Mouse (Mus musculus): Measurements from ENCODE around the gene Lrrc8d. TPM values are rescaled to one million over a fixed set of nuclear protein-coding genes. Genes with fewer than 3 reads are reported as not detected.

The Lrrc8d gene
- polyA plus RNA-seq, 1 experiment = 30.2 TPM

DNA sequence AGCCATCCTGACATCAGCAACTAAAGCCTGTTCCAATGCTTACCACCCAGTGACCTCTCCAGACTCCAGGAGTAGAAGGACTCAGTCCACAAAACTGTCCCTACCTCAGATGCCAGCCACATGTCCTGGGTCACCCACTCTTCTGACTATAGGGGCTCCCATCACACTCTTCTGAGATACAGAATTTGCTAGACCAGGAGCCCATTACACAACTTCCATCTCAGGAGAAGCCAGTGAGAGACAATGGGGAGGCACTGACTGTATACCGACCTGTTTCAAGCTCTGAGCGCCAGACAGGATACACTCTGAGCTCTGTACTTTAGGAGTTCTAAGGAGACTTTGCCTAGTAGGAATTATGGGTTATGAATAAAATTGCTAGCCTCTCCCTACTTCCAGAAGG is 30.7 kb upstream of the Lrrc8d start:
- Histone ChIP-seq H3K4me3 (ENCODE audit: insufficient read depth, low read length) (no peak overlapping the region), H3K27ac (ENCODE audit: insufficient read depth, low read length) (no peak overlapping the region), H3K4me1 (ENCODE audit: control insufficient read depth, insufficient read depth, low read length) (peaks cover 7% of the 10 kb centered on the region)
- TF ChIP-seq POLR2A (IDR thresholded peaks at IDR 0.05; ENCODE audit: low read depth, low read length) (no peak), CTCF (IDR thresholded peaks at IDR 0.05; ENCODE audit: borderline replicate concordance, insufficient read depth, low read length) (no peak)

DNA sequence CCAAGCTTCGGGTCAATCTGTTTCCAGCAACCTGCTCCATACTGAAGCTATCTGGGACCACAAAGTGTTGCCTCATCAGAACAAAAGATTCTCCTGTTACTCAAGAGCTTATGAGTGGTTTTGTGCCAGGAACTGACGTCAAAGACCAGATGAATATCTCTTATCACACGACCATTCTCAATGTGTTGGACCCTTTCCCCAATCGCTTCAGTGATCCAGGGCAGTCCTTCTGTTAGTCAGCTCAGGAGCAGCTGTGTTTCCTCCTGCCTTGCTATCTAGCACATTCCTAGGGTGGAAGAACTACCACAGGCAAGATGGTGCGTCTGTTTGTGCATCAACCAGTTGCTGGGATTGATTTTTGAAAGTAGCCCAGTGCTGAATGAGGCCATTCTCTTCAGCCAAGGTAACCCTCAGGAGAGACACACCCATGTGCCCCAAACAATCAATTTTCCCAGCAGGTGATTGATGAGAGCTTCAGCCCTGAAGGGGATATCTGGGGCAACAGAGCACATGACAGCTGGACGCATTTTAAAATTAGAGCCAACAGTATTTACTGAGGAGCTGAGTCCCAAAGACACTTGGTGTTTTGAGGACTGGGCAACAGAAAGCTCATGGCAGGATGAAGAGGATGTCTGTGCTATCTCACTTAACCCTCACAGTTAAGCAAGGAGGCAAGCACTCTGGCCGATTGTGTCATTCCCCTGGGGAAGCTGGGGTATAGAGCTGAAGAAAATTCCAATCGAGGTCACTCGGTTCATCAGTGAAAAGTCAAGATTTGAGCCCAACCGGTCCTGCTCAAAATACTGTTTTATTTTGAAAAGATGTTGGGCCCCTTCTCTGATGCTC is 30.0 kb upstream of the Lrrc8d start:
- Histone ChIP-seq H3K27ac (ENCODE audit: insufficient read depth, low read length) (peak overlapping the region; percentile 45; the same call in 1 of the 2 replicates), H3K4me1 (ENCODE audit: control insufficient read depth, insufficient read depth, low read length) (peaks cover 7% of the 10 kb centered on the region), H3K4me3 (ENCODE audit: insufficient read depth, low read length) (no peak overlapping the region)
- TF ChIP-seq CTCF (IDR thresholded peaks at IDR 0.05; ENCODE audit: borderline replicate concordance, insufficient read depth, low read length) = no peak
- TF ChIP-seq POLR2A (IDR thresholded peaks at IDR 0.05; ENCODE audit: low read depth, low read length) = no peak

DNA sequence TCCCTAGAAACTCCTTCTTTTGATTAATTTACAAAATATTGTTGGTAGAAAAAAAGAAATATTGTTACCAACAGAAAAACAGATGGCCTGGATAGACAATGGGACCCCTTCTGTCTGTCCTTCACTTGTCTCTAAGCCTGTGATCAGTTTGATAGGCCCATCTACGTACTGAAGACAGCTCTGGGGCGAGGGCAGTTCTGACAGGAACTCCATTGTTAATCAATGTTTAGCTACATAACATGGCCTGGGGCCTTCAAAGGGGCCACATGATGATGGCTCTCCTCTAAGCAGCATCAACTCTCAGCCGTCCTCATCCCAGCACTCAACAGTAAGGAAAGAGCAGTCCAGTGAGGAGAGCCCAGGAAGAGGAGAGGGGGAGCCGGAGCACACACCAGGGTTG is 27.4 kb upstream of the Lrrc8d start:
- no peak overlapping the region for H3K4me3 ChIP-seq (ENCODE audit: insufficient read depth, low read length)
- peaks cover 10% of the 10 kb centered on the region for H3K4me1 ChIP-seq (ENCODE audit: control insufficient read depth, insufficient read depth, low read length)
- no peak for TF ChIP-seq CTCF (IDR thresholded peaks at IDR 0.05; ENCODE audit: borderline replicate concordance, insufficient read depth, low read length)
- no peak for TF ChIP-seq POLR2A (IDR thresholded peaks at IDR 0.05; ENCODE audit: low read depth, low read length)
- H3K27ac ChIP-seq (ENCODE audit: insufficient read depth, low read length) = no peak overlapping the region

DNA sequence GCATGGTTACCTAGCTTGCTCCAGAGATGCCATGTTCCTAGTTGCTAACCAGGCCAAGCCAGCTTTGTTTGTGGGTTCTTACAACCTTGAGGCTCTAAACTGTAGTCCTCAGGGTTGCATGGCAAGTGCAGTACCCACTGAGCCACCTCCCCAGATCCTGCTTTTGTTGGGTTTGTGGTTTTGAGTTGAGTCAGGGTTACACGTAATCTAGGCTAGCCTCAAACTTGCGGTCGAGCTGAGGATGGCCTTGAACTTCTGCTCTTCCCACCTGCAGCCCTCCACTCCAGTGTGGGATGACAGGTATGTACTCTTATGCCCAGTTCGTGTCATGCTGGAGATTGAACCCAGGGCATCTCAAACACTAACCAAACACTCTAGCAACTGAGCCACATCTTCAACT is 24.3 kb upstream of the Lrrc8d start:
- Histone ChIP-seq H3K27ac (ENCODE audit: insufficient read depth, low read length) (peak overlapping the region; percentile 80), H3K4me1 (ENCODE audit: control insufficient read depth, insufficient read depth, low read length) (peaks cover 10% of the 10 kb centered on the region)
- no peak for TF ChIP-seq POLR2A (IDR thresholded peaks at IDR 0.05; ENCODE audit: low read depth, low read length)
- no peak for TF ChIP-seq CTCF (IDR thresholded peaks at IDR 0.05; ENCODE audit: borderline replicate concordance, insufficient read depth, low read length)

DNA sequence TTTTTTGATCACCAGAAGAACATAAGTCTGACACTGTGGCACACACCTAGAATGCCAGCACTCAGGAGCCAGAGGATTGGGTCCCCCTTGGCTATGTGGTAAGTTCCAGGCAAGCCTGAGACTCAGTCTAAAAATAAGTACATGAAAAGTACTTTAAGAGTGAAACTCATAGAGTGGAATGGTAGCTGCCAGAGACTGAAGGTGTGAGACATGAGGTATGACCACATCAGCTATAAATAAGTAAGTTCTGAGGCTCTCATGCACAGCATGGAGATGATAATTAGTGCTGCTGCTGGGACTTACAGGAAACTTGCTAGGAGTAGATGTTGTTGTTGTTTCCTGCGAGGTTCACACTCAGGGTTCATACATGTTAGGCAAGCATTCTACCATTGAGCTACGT is 22.7 kb upstream of the Lrrc8d start:
- TF ChIP-seq CTCF (IDR thresholded peaks at IDR 0.05; ENCODE audit: borderline replicate concordance, insufficient read depth, low read length) (no peak), POLR2A (IDR thresholded peaks at IDR 0.05; ENCODE audit: low read depth, low read length) (no peak)
- no peak overlapping the region for H3K4me3 ChIP-seq (ENCODE audit: insufficient read depth, low read length)
- H3K27ac ChIP-seq (ENCODE audit: insufficient read depth, low read length) = no peak overlapping the region
- H3K4me1 ChIP-seq (ENCODE audit: control insufficient read depth, insufficient read depth, low read length) = peaks cover 12% of the 10 kb centered on the region

More for the DNA sequence above, 24.3 kb upstream of the Lrrc8d start:
- no peak overlapping the region for H3K4me3 ChIP-seq (ENCODE audit: insufficient read depth, low read length)

DNA sequence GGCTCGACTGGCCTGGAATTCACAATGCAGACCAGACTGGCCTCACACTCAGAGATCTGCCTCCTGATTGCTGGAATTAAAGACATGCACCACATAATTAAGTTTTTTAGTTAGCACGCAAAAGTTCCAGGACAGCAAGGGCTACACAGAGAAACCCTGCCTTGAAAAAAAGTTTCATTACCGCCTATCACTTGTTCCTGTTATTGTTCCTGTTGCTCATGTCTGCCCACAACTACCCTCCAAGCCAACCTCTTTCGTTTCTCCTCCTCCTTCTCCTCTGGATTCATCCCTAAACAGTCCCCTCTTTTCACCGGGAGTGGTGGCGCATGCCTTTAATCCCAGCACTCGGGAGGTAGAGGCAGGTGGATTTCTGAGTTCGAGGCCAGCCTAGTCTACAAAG is 21.5 kb upstream of the Lrrc8d start:
- no peak overlapping the region for H3K27ac ChIP-seq (ENCODE audit: insufficient read depth, low read length)
- no peak overlapping the region for H3K4me3 ChIP-seq (ENCODE audit: insufficient read depth, low read length)
- peaks cover 12% of the 10 kb centered on the region for H3K4me1 ChIP-seq (ENCODE audit: control insufficient read depth, insufficient read depth, low read length)
- no peak for TF ChIP-seq POLR2A (IDR thresholded peaks at IDR 0.05; ENCODE audit: low read depth, low read length)
- TF ChIP-seq CTCF (IDR thresholded peaks at IDR 0.05; ENCODE audit: borderline replicate concordance, insufficient read depth, low read length) = no peak

DNA sequence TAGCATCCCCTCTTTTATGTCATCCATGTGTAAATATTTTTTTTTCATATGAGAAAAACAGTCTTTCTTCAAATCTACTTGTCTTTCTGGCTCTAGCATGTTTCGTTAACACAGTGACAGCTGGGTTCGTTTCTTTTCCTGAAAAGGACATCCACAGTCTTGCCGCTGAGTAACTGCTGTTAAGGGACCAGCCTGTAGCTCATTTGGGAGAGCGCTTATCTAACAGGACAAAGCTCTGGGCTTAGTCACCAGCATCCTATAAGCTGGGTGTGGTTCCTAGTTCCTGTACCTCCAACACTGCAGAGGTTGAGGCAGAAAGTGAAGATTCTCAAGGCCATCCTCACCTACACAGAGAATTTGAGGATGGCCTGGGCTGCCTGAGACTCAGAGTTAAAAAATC is 20.5 kb upstream of the Lrrc8d start:
- Histone ChIP-seq H3K27ac (ENCODE audit: insufficient read depth, low read length) (no peak overlapping the region), H3K4me3 (ENCODE audit: insufficient read depth, low read length) (no peak overlapping the region), H3K4me1 (ENCODE audit: control insufficient read depth, insufficient read depth, low read length) (peaks cover 16% of the 10 kb centered on the region)
- no peak for TF ChIP-seq POLR2A (IDR thresholded peaks at IDR 0.05; ENCODE audit: low read depth, low read length)
- no peak for TF ChIP-seq CTCF (IDR thresholded peaks at IDR 0.05; ENCODE audit: borderline replicate concordance, insufficient read depth, low read length)

DNA sequence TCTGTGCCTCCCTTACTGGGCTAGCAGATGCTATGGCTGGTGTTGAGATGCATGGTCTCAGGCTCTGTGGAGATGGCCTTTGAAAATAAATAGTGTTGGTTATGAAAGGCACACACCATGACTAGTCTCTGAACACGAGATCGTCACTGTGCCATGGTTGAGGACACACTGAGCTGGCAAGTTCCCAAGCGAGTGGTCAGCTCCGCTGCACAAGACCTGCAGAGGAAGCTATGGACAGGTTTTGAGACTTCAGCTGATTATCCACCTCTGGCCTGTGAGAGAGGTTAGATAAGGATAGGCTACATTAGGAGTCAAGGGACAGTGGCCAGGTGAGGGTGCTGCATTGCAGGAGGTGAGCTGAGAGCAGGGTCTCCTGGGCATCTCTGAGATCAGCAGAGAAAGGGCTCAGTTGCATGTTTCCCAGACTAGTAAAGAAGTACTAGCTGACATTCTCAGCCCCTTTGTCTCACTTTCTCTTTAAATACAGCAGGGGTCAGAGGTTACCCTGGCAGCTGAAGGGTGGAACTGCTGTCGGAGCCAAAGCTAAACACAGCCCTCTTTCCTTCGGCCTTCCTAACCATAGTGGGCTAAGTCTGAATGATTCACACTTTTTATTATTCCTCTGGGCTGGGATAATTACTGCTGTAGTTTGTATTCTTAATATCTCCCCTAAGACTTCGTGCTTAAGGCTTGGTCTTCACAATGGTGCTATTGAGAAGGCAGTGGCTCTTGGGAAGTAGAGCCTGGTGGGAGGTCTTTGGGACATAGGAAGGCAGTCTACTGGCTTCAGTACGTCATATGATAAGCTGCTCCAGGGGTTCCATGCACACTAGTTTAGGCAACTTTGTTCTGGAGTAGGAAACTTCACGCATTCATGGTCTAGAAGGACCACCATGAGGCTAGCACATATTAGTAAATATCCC is 19.6 kb upstream of the Lrrc8d start:
- Histone ChIP-seq H3K4me3 (ENCODE audit: insufficient read depth, low read length) (no peak overlapping the region), H3K4me1 (ENCODE audit: control insufficient read depth, insufficient read depth, low read length) (peaks cover 17% of the 10 kb centered on the region), H3K27ac (ENCODE audit: insufficient read depth, low read length) (no peak overlapping the region)
- TF ChIP-seq CTCF (IDR thresholded peaks at IDR 0.05; ENCODE audit: borderline replicate concordance, insufficient read depth, low read length) = no peak
- no peak for TF ChIP-seq POLR2A (IDR thresholded peaks at IDR 0.05; ENCODE audit: low read depth, low read length)

DNA sequence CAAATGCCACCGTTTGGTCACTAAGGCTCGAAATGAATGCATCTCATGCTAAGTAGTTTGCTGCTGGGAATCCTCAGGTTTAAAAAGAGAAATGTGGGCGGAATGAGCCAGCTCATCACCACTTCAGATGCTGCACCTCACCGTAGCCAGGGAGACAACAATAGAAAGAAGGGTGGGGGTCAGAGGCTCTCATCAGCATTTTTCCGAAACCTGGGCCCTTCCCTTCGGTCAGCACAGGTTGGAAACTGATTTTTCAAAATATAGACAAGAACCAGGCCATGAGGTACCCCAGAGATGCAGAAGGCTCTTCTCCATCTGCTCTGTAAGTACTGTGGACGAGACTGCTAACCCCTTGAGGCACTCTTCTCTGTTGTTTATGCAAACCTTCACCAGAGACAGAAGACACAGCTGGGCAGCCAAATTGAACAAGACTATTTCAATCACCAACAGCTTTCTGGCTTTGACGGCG is 17.6 kb upstream of the Lrrc8d start:
- no peak overlapping the region for H3K4me3 ChIP-seq (ENCODE audit: insufficient read depth, low read length)
- peaks cover 15% of the 10 kb centered on the region for H3K4me1 ChIP-seq (ENCODE audit: control insufficient read depth, insufficient read depth, low read length)
- H3K27ac ChIP-seq (ENCODE audit: insufficient read depth, low read length) = no peak overlapping the region
- TF ChIP-seq POLR2A (IDR thresholded peaks at IDR 0.05; ENCODE audit: low read depth, low read length) = no peak
- TF ChIP-seq CTCF (IDR thresholded peaks at IDR 0.05; ENCODE audit: borderline replicate concordance, insufficient read depth, low read length) = no peak

All from embryonic fibroblast, embryonic 13.5 days (primary cell).